Mouse (Mus musculus): ENCODE data around the gene Gkap1.

DNA sequence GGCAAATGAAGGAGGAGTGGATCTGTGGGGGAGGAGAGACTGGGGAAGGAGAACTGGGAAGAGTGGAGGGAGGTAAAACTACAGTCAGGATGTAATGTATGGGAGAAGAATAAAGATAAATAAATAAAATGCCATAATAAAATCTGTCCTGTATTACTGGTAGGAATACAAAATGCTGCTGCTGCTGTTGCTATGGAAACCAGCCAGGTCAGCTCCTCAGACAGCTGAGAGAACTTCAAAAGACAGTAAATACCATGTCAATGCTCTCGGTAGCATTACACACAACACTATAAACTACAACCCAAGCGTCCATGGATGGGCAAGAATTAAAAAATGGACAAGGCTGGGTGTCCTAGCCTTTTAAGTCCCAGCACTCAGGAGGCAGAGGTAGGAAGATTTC is 42.3 kb upstream of the Gkap1 start:
- no peak for TF ChIP-seq HCFC1 (IDR thresholded peaks at IDR 0.05; ENCODE audit: borderline replicate concordance, insufficient read depth, low read length)
- TF ChIP-seq MAFK (IDR thresholded peaks at IDR 0.05; ENCODE audit: insufficient read depth, low read depth, low read length) = no peak
- no peak for TF ChIP-seq ZNF384 (IDR thresholded peaks at IDR 0.05; ENCODE audit: low read depth, low read length)
